Mouse (Mus musculus) left cerebral cortex, postnatal 25 days (tissue): ENCODE results near the gene Efnb3. TPM values are rescaled to one million over a fixed set of nuclear protein-coding genes. Genes with fewer than 3 reads are reported as not detected.
"Not testable (repeated sequence)": the region's sequence is repeated elsewhere in the genome, so short reads cannot be mapped to it uniquely, and the experiment has no call there.

Experiments used
- DNase-seq, 2 experiments: peaks; one replicate each; pipeline ENCODE4 v3.0.0; 2022; ENCODE audit warnings: low spot score in 2 of 2, mixed read lengths in 1 of 2
- intact Hi-C: fragments of 180-260 bp; cut with DNase I; formaldehyde crosslinking; loops from one replicate; pipeline ENCODE4 v1.15.1; 2025
- total RNA-seq, 2 experiments: library from RNA; stranded (reverse); gene quantifications; 2 replicates each; pipeline ENCODE4 v1.2.3; 2021

The Efnb3 gene
- total RNA-seq, 2 experiments from 2014 or later: 57.5 to 60.4 TPM

DNA sequence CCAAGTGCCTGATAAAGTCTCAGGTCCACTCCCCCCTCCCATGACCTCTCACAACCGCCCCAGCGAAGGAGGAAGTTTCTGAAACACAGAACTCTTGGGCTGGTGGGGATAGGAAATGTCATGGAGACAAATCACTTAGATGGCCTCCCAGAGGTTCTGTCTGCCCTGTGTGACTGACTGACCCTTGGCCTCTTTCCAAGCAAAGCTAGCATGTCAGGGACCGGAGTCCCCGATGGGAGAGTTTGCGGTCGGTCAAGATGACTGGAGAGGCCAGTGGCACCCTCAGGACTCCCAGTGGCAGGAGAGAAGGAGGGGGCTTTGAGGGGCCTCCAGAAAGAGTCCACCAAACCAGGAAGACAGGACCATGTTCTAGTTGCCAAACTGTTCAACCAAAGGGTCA lies 1.2 kb downstream of the Efnb3 start:
- intact Hi-C loops: no loop called here
- no peak for DNase-seq

GRCm38 (mm10) chr11:69557381-69557958 lies 2.5 kb downstream of the Efnb3 start:
- intact Hi-C loops: no loop called here
- DNase-seq: peak in 1 of 2 experiments; percentile 72

DNA sequence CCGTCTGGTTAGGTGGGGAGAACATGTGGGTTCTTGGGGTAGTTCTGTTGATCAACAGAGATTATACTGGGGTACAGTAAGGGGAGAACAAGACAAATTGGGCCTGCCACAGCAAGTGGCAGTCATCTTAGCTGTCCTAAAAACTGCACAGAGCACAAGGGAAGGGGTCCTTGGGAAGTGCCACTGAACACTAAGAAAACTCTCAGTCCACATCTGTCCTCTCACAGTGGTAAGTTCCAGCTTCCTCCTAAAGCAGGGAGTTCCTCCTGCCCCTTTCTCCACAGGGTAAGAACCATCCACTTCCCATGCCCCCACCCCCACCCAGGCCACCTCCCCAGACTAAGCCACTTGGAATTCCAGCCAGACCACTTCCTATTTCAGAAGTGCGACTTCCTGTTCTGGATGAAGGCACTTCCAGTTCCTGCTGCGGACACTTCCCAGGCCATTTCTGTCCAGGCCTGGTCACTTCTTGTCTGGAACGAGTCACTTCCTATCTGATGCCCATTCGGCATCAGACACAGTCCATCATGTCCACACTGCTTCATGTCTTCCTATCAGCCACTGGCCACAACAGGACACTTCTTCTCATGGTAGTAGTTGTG lies 5.4 kb downstream of the Efnb3 start:
- intact Hi-C loops: no loop called here

GRCm38 (mm10) chr11:69553341-69553721 lies 6.7 kb downstream of the Efnb3 start:
- intact Hi-C loops: no loop called here
- no peak for DNase-seq

More for the DNA sequence above, 5.4 kb downstream of the Efnb3 start:
- DNase-seq: no peak

- DNase-seq: peak; percentile 79 to 81
Measured at GRCm38 (mm10) chr11:69552622-69553340, 7.2 kb downstream of the Efnb3 start.

GRCm38 (mm10) chr11:69551310-69551709 lies 8.7 kb downstream of the Efnb3 start:
- intact Hi-C loops: no loop called here
- no peak for DNase-seq

More at GRCm38 (mm10) chr11:69552622-69553340, 7.2 kb downstream of the Efnb3 start:
- intact Hi-C loops: no loop called here

DNA sequence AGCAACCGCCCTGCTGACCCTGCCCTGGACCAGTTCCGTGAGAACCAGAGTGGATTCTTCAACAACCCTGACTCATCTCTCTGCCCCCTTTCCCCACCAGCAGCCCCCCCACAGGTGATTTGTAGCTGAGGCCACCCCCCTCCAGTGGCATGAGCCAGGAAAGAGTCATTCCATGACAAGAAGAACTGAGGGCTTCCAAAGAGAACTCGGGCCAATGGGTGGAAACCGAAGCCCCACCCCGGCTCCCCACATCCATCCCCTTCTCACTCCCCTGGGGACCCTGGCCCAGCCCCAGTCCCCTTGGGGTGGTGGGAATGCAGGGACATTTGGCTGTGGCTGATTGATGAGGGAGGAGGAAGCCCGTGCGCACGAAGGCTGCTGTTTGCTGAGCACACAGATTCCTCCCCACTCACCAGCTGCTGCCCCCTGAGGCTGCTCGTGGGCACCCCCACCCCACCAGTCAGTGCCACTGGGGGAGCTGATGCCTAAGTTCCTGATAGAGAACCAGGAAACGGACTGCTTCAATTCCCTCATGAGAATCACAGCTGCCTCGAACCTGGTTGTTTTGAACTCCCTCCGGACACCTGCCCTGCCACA lies 10.8 kb downstream of the Efnb3 start, which contains the start of gene Dnah2:
TSS of gene Dnah2 (minus strand) at position 51 of the 597 bp plus-strand sequence.
- DNase-seq: no peak
- intact Hi-C loops: no loop called here

- DNase-seq: no peak
- intact Hi-C loops: no loop called here
Measured at GRCm38 (mm10) chr11:69547071-69547470, 12.9 kb downstream of the Efnb3 start.

- DNase-seq: peak; percentile 76 to 81
- intact Hi-C loops: loop anchor here (1.0 kb wide), 1 partner anchor 33 kb away; no protein-coding TSS in a partner anchor
Measured at GRCm38 (mm10) chr11:69546423-69547053, 13.5 kb downstream of the Efnb3 start.

DNA sequence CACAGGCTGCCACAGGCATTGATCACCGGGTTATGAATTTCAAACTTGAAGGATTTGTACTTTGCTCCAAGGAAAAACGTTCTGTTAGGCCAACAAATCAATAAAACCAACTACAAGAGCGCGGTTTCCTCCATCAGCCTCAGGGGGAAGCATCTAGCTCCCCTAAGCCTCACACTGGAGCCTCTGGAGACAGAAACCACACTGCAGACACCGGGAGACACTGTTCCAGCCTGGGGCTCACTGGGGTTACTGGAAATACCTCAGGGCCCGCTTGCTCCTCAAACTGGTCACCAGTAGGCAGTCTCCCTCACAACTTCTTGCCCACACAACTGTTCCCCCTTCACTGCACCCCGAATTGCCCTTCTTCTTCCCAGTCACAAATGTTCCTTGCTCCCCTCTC lies 14.0 kb downstream of the Efnb3 start:
- DNase-seq: no peak
- intact Hi-C loops: loop anchor here (1.0 kb wide), 1 partner anchor 33 kb away; no protein-coding TSS in a partner anchor

DNA sequence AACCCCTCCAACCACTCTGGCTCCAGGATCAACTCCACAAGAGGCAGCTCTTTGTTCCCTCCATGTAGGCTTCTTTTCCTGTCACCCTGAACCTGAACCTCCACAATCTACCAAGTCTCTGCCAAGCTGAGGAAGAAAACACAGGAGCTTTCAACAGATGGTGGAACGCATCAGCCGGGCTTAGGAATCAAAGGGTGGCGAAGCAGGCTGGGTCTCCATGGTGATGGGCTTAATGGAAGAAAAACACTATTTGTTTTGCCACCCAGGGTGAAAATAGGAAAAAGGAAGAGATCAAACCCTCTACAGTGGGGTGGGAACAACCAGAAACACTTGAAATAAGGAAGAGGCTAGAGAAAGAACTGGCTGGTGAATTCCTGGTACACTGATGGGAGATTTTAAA lies 16.4 kb downstream of the Efnb3 start:
- no peak for DNase-seq
- intact Hi-C loops: no loop called here

- intact Hi-C loops, DNase-seq: not testable (repeated sequence)
Measured at GRCm38 (mm10) chr11:69541741-69542140, 18.3 kb downstream of the Efnb3 start.

DNA sequence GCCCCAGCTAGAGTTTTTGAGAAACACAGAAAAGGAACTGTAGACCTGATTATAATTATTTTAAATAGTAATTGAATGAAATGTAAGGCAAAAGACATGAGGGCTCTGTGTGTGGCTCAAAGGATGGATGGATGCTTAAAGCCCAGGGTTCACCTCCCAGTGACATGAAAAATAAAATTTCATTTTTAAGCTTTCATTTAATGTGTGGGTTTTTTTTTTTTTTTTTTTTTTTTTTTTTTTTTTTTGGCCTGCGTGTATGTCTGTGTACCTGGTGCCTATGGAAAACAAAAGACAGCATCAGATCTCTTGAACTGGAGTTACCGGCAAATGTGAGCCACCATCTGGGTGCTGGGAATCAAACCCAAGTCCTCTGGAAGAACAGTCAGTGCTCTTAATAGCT lies 19.3 kb downstream of the Efnb3 start:
- DNase-seq: no peak
- intact Hi-C loops: no loop called here

GRCm38 (mm10) chr11:69534990-69535389 lies 25.0 kb downstream of the Efnb3 start:
- intact Hi-C loops: loop anchor here (5.0 kb wide), 1 partner anchor 42 kb away; no protein-coding TSS in a partner anchor
- DNase-seq: no peak

GRCm38 (mm10) chr11:69532480-69533150 lies 27.4 kb downstream of the Efnb3 start:
- DNase-seq: no peak
- intact Hi-C loops: loop anchor here (5.0 kb wide), 1 partner anchor 45 kb away; no protein-coding TSS in a partner anchor

DNA sequence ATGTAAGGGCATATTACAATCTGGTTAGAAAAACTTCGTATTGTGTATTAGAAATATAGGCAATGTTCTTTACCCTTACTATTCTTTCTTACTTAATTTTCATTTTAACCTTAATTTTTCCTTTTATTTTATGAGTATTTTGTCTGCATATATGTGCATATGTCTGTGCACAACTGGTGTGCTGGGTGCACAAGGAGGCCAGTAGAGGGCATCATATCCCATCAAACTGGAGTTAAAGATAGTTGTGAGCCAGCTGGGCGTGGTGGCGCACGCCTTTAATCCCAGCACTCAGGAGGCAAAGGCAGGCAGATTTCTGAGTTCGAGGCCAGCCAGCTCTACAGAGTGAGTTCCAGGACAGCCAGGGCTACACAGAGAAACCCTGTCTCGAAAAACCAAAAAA lies 29.2 kb downstream of the Efnb3 start:
- DNase-seq: not testable (repeated sequence)
- intact Hi-C loops: loop anchor here (5.0 kb wide), 1 partner anchor 47 kb away; no protein-coding TSS in a partner anchor

GRCm38 (mm10) chr11:69530281-69530680 lies 29.7 kb downstream of the Efnb3 start:
- not testable (repeated sequence) for DNase-seq
- intact Hi-C loops: loop anchor here (5.0 kb wide), 1 partner anchor 47 kb away; no protein-coding TSS in a partner anchor

DNA sequence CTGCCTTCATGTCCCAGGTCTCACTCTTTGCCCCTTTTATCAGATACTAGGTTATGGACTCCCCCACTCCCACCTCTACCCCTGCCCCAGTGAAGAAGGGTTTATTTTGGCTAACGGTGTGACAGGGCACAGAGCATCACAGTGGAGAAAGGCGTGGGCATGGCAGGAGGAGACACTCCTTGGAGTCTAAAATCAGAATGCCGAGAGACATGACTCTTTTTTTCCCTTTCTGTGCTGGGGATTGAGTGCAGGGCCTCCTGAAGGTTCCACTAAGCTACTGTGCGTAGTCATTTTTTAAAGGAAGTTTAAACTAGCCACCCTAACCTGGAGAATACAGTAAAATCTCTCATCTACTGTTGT lies 32.0 kb downstream of the Efnb3 start:
- no peak for DNase-seq
- intact Hi-C loops: no loop called here
